Mouse (Mus musculus): ENCODE measurements around the gene Fam151a. TPM values are rescaled to one million over a fixed set of nuclear protein-coding genes. Genes with fewer than 3 reads are reported as not detected.

Gene Fam151a
- polyA plus RNA-seq, 1 experiment = not detected

DNA sequence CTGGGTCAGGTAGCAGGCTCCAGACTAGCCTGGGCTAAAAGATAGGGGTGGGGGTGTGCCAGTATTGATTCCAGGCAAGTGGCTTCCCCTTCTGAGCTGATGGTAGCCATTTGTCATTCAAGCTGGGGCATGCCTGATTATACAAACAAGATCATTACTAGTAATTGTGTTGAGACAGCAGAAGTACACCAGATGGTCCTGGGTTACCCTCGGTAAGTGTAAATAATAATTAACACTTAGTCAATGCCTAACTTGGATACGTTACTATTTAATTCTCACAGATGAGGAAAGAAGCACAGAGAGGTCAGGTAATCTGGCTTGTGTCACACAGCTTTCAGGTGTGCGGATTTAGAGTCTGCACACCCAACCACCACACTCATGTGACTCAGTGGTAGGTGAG lies 4.2 kb downstream of the Fam151a start:
- no peaks in the 10 kb centered on the region for H3K79me2 ChIP-seq (ENCODE audit: control insufficient read depth, insufficient read depth)
- H3K27me3 ChIP-seq (ENCODE audit: control insufficient read depth, insufficient read depth, insufficient read length) = peaks cover 11% of the 10 kb centered on the region
- no peaks in the 10 kb centered on the region for H3K36me3 ChIP-seq (ENCODE audit: control insufficient read depth, insufficient read depth)
- H3K4me3 ChIP-seq = no peak overlapping the region
- no peak overlapping the region for H3ac ChIP-seq (ENCODE audit: control insufficient read depth, insufficient read length)
- no peak overlapping the region for H3K4me2 ChIP-seq (ENCODE audit: low read depth)
- no peak for TF ChIP-seq TCF12 (IDR thresholded peaks at IDR 0.05; ENCODE audit: insufficient read depth, poor library complexity, severe bottlenecking)
- TF ChIP-seq MAX (IDR thresholded peaks at IDR 0.05; ENCODE audit: low read depth) = no peak
- no peak for TF ChIP-seq E2F4 (IDR thresholded peaks at IDR 0.05; ENCODE audit: insufficient read depth)

DNA sequence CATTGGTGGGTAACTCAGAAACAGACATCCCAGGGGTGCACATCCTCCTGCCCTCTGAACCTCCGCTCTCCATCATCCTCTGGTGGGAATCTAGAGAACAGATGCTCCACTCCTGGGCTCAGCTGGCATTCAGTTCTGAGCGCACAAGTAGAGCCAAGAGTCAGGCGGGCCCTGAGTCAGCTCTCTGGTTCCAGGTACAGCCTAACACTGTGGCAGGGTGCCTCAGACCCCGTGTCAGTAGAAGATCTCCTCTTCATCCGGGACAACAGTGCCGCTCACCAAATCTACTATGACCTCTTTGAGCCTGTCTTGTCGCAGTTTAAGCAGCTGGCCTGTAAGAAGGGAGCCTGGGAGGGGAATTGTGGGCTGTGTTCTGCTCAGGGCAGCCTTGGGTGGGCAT lies 12.2 kb downstream of the Fam151a start:
- no peaks in the 10 kb centered on the region for H3K79me2 ChIP-seq (ENCODE audit: control insufficient read depth, insufficient read depth)
- no peak overlapping the region for H3K4me3 ChIP-seq
- no peak overlapping the region for H3K4me2 ChIP-seq (ENCODE audit: low read depth)
- TF ChIP-seq CEBPB (IDR thresholded peaks at IDR 0.05; ENCODE audit: insufficient read depth, poor library complexity, severe bottlenecking) (no peak), E2F4 (IDR thresholded peaks at IDR 0.05; ENCODE audit: insufficient read depth) (no peak), MYOG (IDR thresholded peaks at IDR 0.05; ENCODE audit: control insufficient read depth in 1 of 3, insufficient read depth in 1 of 3, insufficient read length in 2 of 3, low read depth in 2 of 3) (no peak), POLR2AphosphoS2 (IDR thresholded peaks at IDR 0.05; ENCODE audit: insufficient read length, low read depth) (no peak), REST (IDR thresholded peaks at IDR 0.05; ENCODE audit: insufficient read depth, insufficient read length) (no peak), TCF12 (IDR thresholded peaks at IDR 0.05; ENCODE audit: insufficient read depth, poor library complexity, severe bottlenecking) (no peak)
- H3ac ChIP-seq (ENCODE audit: control insufficient read depth, insufficient read length) = no peak overlapping the region
- no peaks in the 10 kb centered on the region for H3K36me3 ChIP-seq (ENCODE audit: control insufficient read depth, insufficient read depth)
- H3K27me3 ChIP-seq (ENCODE audit: control insufficient read depth, insufficient read depth, insufficient read length) = no peaks in the 10 kb centered on the region

DNA sequence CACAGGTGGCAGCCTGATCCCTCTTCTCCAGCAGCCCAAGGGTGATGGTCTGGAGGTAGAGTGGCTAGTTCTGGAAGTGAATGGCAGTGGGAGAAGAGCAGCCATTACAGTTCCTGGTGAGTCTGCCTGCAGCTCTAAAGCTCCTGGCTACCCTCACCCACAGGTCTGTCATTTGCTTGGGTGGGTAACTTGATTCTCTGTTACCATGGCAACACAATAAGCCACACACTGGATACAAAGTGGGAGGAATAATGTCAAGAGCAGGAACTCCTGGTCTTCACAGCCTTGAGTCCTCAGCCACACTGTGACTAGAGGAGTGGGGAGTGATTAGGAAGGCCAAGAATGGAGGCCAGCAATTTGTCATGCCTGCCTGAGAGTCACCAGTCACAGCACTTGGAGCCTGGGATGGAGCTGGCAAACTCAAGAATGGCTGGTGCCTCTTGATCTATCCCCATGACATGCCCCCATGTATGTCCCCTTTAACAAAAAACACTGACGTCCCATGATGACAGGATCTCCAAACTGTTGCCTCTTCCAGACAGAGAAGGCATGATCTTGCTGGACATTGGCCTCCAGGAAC lies 13.4 kb downstream of the Fam151a start:
- Histone ChIP-seq H3ac (ENCODE audit: control insufficient read depth, insufficient read length) (no peak overlapping the region), H3K36me3 (ENCODE audit: control insufficient read depth, insufficient read depth) (no peaks in the 10 kb centered on the region), H3K4me3 (no peak overlapping the region), H3K27me3 (ENCODE audit: control insufficient read depth, insufficient read depth, insufficient read length) (no peaks in the 10 kb centered on the region), H3K4me2 (ENCODE audit: low read depth) (no peak overlapping the region), H3K79me2 (ENCODE audit: control insufficient read depth, insufficient read depth) (no peaks in the 10 kb centered on the region)
- no peak for TF ChIP-seq MAX (IDR thresholded peaks at IDR 0.05; ENCODE audit: low read depth)
- TF ChIP-seq MYOD1 (IDR thresholded peaks at IDR 0.05; ENCODE audit: control insufficient read depth in 1 of 3, insufficient read length in 2 of 3, low read depth in 2 of 3) = no peak
- TF ChIP-seq POLR2A (IDR thresholded peaks at IDR 0.05; ENCODE audit: insufficient read length, low read depth) = no peak
- TF ChIP-seq TCF12 (IDR thresholded peaks at IDR 0.05; ENCODE audit: insufficient read depth, poor library complexity, severe bottlenecking) = no peak

DNA sequence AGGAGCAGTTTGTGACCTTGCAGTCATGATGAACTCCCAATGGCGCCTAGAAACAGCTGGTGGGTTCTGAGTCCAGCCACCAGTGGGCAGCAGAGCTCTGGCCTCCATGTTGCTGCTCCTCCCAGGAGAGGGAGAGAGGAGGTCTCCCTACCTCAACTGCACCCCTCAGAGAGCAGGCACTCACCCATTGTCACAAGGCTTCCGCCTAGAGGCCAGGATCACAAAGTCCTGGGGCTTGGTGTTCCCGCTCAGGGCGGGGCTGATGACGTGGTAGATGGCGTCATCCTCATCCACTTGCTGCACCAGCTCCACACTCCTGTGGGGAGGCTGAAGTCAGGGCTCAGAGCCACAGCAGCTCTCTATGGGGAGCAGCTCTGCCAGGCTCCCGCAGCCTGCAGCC lies 16.0 kb downstream of the Fam151a start:
- H3K79me2 ChIP-seq (ENCODE audit: control insufficient read depth, insufficient read depth) = no peaks in the 10 kb centered on the region
- no peak for TF ChIP-seq POLR2AphosphoS2 (IDR thresholded peaks at IDR 0.05; ENCODE audit: insufficient read length, low read depth)
- TF ChIP-seq MYOD1 (IDR thresholded peaks at IDR 0.05; ENCODE audit: control insufficient read depth in 1 of 3, insufficient read length in 2 of 3, low read depth in 2 of 3) = no peak
- no peak for TF ChIP-seq MYOG (IDR thresholded peaks at IDR 0.05; ENCODE audit: control insufficient read depth in 1 of 3, insufficient read depth in 1 of 3, insufficient read length in 2 of 3, low read depth in 2 of 3)
- no peak for TF ChIP-seq CEBPB (IDR thresholded peaks at IDR 0.05; ENCODE audit: insufficient read depth, poor library complexity, severe bottlenecking)
- no peak for TF ChIP-seq USF1 (IDR thresholded peaks at IDR 0.05; ENCODE audit: low read depth)
- TF ChIP-seq REST (IDR thresholded peaks at IDR 0.05; ENCODE audit: insufficient read depth, insufficient read length) = no peak
- TF ChIP-seq TCF3 (IDR thresholded peaks at IDR 0.05; ENCODE audit: insufficient read length, low read depth) = no peak
- no peak for TF ChIP-seq E2F4 (IDR thresholded peaks at IDR 0.05; ENCODE audit: insufficient read depth)
- TF ChIP-seq TCF12 (IDR thresholded peaks at IDR 0.05; ENCODE audit: insufficient read depth, poor library complexity, severe bottlenecking) = no peak
- no peak for TF ChIP-seq SRF (IDR thresholded peaks at IDR 0.05; ENCODE audit: control insufficient read depth, insufficient read length, low read depth)
- TF ChIP-seq POLR2A (IDR thresholded peaks at IDR 0.05; ENCODE audit: insufficient read length, low read depth) = no peak
- no peak for TF ChIP-seq MAX (IDR thresholded peaks at IDR 0.05; ENCODE audit: low read depth)
- no peak overlapping the region for H3K4me3 ChIP-seq
- no peaks in the 10 kb centered on the region for H3K36me3 ChIP-seq (ENCODE audit: control insufficient read depth, insufficient read depth)
- no peak overlapping the region for H3ac ChIP-seq (ENCODE audit: control insufficient read depth, insufficient read length)
- H3K27me3 ChIP-seq (ENCODE audit: control insufficient read depth, insufficient read depth, insufficient read length) = no peaks in the 10 kb centered on the region
- H3K4me2 ChIP-seq (ENCODE audit: low read depth) = no peak overlapping the region

DNA sequence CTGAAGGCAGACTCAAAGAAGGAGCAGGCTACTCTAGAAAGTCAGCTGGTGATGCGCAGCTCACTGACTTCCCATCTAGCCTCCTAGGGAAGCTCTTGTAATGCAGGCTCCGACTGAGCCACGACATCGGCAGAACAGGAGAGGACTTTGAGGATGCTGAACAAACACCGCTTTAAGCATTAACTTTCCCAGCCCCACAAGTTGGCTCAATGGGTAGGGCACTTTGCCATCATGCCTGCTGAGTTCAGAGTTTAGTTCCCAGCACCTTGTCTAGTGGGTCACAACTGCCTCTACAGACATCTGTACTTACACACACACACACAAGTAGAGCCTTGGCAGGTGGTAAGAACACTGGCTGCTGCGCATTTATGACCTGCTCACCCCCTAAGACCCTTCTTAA lies 18.0 kb downstream of the Fam151a start:
- Histone ChIP-seq H3K36me3 (ENCODE audit: control insufficient read depth, insufficient read depth) (no peaks in the 10 kb centered on the region), H3K4me2 (ENCODE audit: low read depth) (no peak overlapping the region)
- no peak for TF ChIP-seq POLR2AphosphoS2 (IDR thresholded peaks at IDR 0.05; ENCODE audit: insufficient read length, low read depth)
- no peak for TF ChIP-seq POLR2A (IDR thresholded peaks at IDR 0.05; ENCODE audit: insufficient read length, low read depth)
- no peak for TF ChIP-seq MYOG (IDR thresholded peaks at IDR 0.05; ENCODE audit: control insufficient read depth in 1 of 3, insufficient read depth in 1 of 3, insufficient read length in 2 of 3, low read depth in 2 of 3)
- no peak for TF ChIP-seq E2F4 (IDR thresholded peaks at IDR 0.05; ENCODE audit: insufficient read depth)
- no peak for TF ChIP-seq TCF3 (IDR thresholded peaks at IDR 0.05; ENCODE audit: insufficient read length, low read depth)
- no peak for TF ChIP-seq REST (IDR thresholded peaks at IDR 0.05; ENCODE audit: insufficient read depth, insufficient read length)
- TF ChIP-seq CEBPB (IDR thresholded peaks at IDR 0.05; ENCODE audit: insufficient read depth, poor library complexity, severe bottlenecking) = no peak
- no peak for TF ChIP-seq MYOD1 (IDR thresholded peaks at IDR 0.05; ENCODE audit: control insufficient read depth in 1 of 3, insufficient read length in 2 of 3, low read depth in 2 of 3)
- no peak for TF ChIP-seq TCF12 (IDR thresholded peaks at IDR 0.05; ENCODE audit: insufficient read depth, poor library complexity, severe bottlenecking)
- TF ChIP-seq MAX (IDR thresholded peaks at IDR 0.05; ENCODE audit: low read depth) = no peak
- no peak for TF ChIP-seq SRF (IDR thresholded peaks at IDR 0.05; ENCODE audit: control insufficient read depth, insufficient read length, low read depth)
- TF ChIP-seq USF1 (IDR thresholded peaks at IDR 0.05; ENCODE audit: low read depth) = no peak

More for the DNA sequence above, 18.0 kb downstream of the Fam151a start:
- H3ac ChIP-seq (ENCODE audit: control insufficient read depth, insufficient read length) = no peak overlapping the region
- no peak overlapping the region for H3K4me3 ChIP-seq
- no peaks in the 10 kb centered on the region for H3K27me3 ChIP-seq (ENCODE audit: control insufficient read depth, insufficient read depth, insufficient read length)
- no peaks in the 10 kb centered on the region for H3K79me2 ChIP-seq (ENCODE audit: control insufficient read depth, insufficient read depth)
